Mouse (Mus musculus) heart, embryonic 11.5 days (tissue): Measurements from ENCODE around the gene Fam166a. TPM values are rescaled to one million over a fixed set of nuclear protein-coding genes. Genes with fewer than 3 reads are reported as not detected.
A peak's percentile ranks its signal among the peaks of the same experiment; 100 is the strongest.

Experiments
- ATAC-seq: fragments of 200-750 bp; cut with Nextera tagmentation; replicated peaks from 2 replicates; pipeline ENCODE4 v1.8.0; 2017; ENCODE audit warnings: moderate library complexity; ENCODE audit not compliant: insufficient number of reproducible peaks, low FRiP score, low TSS enrichment
- H3K27ac ChIP-seq: fragments of 300-500 bp; sonication (generic); 2 replicates; pipeline ENCODE4 v1.5.1; 2014; ENCODE audit warnings: mild to moderate bottlenecking, low read depth, low read length
- H3K27me3 ChIP-seq: fragments of 300-500 bp; sonication (generic); 2 replicates; pipeline ENCODE4 v1.6.1; 2014; ENCODE audit warnings: mild to moderate bottlenecking, low read length, mixed read lengths; ENCODE audit not compliant: control insufficient read depth, insufficient read depth
- H3K36me3 ChIP-seq: fragments of 300-500 bp; sonication (generic); 2 replicates; pipeline ENCODE4 v1.6.1; 2014; ENCODE audit warnings: mild to moderate bottlenecking, low read length, moderate library complexity, mixed read lengths; ENCODE audit not compliant: control insufficient read depth, insufficient read depth
- H3K4me1 ChIP-seq: fragments of 300-500 bp; sonication (generic); 2 replicates; pipeline ENCODE4 v1.6.1; 2014; ENCODE audit warnings: low read length; ENCODE audit not compliant: control insufficient read depth, insufficient read depth
- H3K4me2 ChIP-seq: fragments of 300-500 bp; sonication (generic); 2 replicates; pipeline ENCODE4 v1.6.1; 2014; ENCODE audit warnings: mild to moderate bottlenecking, moderate library complexity
- H3K4me3 ChIP-seq: fragments of 300-500 bp; sonication (generic); 2 replicates; pipeline ENCODE4 v1.5.1; 2014; ENCODE audit warnings: low read depth, low read length
- H3K9ac ChIP-seq: fragments of 300-500 bp; sonication (generic); 2 replicates; pipeline ENCODE4 v1.6.1; 2014; ENCODE audit warnings: mild to moderate bottlenecking, low read depth, low read length, moderate library complexity
- H3K9me3 ChIP-seq: fragments of 300-500 bp; sonication (generic); replicated peaks from 2 replicates; pipeline ENCODE4 v1.6.1; 2016; ENCODE audit warnings: low read length; ENCODE audit not compliant: control insufficient read depth
- WGBS: fragments of 180-500 bp; shearing (Covaris S2); extraction: QIAGEN DNeasy Blood & Tissue Kit; methylation state at CpG from one replicate; pipeline ENCODE4 v1.1.7; 2014; ENCODE audit not compliant: insufficient replicate concordance; 5-methylcytosine and 5-hydroxymethylcytosine counted together
- polyA plus RNA-seq: library from polyadenylated mRNA; unstranded; fragments of >200 nt; fragmentation: Nextera tagmentation; extraction: Ambion mirVana; gene quantifications from 2 replicates; pipeline ENCODE4 v1.2.1, GENCODE M21; 2014

The Fam166a gene
- polyA plus RNA-seq, 1 experiment from 2014 or later, result 0.44 TPM

- H3K4me3 ChIP-seq, result no peak overlapping the region
- H3K4me2 ChIP-seq, result no peak overlapping the region
- peaks cover 21% of the 10 kb centered on the region for H3K27me3 ChIP-seq
- ATAC-seq, result no peak
- no peak overlapping the region for H3K27ac ChIP-seq
- no peaks in the 10 kb centered on the region; the same call in 1 of the 2 replicates for H3K36me3 ChIP-seq
- no peaks in the 10 kb centered on the region for H3K9me3 ChIP-seq
- WGBS, result 73% methylated on average over 5 of the region's 5 CpGs
- H3K4me1 ChIP-seq, result peaks cover 32% of the 10 kb centered on the region
- H3K9ac ChIP-seq, result no peak overlapping the region
Measured at GRCm38 (mm10) chr2:25194006-25194405, 24.5 kb upstream of the Fam166a start.

GRCm38 (mm10) chr2:25194486-25195171, 23.9 kb upstream of the Fam166a start:
- peaks cover 21% of the 10 kb centered on the region for H3K27me3 ChIP-seq
- H3K9me3 ChIP-seq, result no peaks in the 10 kb centered on the region
- H3K27ac ChIP-seq, result no peak overlapping the region
- WGBS, result 73% methylated on average over 17 of the region's 17 CpGs
- H3K4me3 ChIP-seq, result no peak overlapping the region
- ATAC-seq, result no peak
- H3K4me1 ChIP-seq, result peaks cover 32% of the 10 kb centered on the region
- peaks cover under 1% of the 10 kb centered on the region; the same call in 1 of the 2 replicates for H3K36me3 ChIP-seq
- no peak overlapping the region; the same call in 1 of the 2 replicates for H3K9ac ChIP-seq
- H3K4me2 ChIP-seq, result peak overlapping the region; percentile 76

- Histone ChIP-seq H3K27me3 (peaks cover 21% of the 10 kb centered on the region), H3K4me1 (peaks cover 32% of the 10 kb centered on the region), H3K9ac (peak overlapping the region; percentile 54), H3K4me3 (peak overlapping the region; percentile 43), H3K4me2 (peak overlapping the region; percentile 76), H3K9me3 (no peaks in the 10 kb centered on the region), H3K27ac (peak overlapping the region; percentile 70), H3K36me3 (peaks cover 9% of the 10 kb centered on the region; the same call in 1 of the 2 replicates)
- ATAC-seq, result no peak
- 14% methylated on average over 55 of the region's 55 CpGs for WGBS
Measured at GRCm38 (mm10) chr2:25195211-25196156, 23.1 kb upstream of the Fam166a start.

GRCm38 (mm10) chr2:25196172-25196954, 22.2 kb upstream of the Fam166a start, which contains the start of gene Tor4a:
Tor4a (minus strand) TSS chr2:25196886.
- ATAC-seq, result peak; percentile 59
- H3K27ac ChIP-seq, result peak within 1 kb of the TSS; percentile 70
- H3K9ac ChIP-seq, result peak within 1 kb of the TSS; percentile 54
- peaks cover 32% of the 10 kb centered on the region for H3K4me1 ChIP-seq
- peaks cover 15% of the 10 kb centered on the region for H3K36me3 ChIP-seq
- H3K9me3 ChIP-seq, result no peaks in the 10 kb centered on the region
- H3K4me2 ChIP-seq, result peak within 1 kb of the TSS; percentile 76
- H3K4me3 ChIP-seq, result peak within 1 kb of the TSS; percentile 43
- 8% methylated on average over 8 of the region's 8 CpGs for WGBS
- H3K27me3 ChIP-seq, result peaks cover 21% of the 10 kb centered on the region

- Histone ChIP-seq H3K9ac (peak overlapping the region; percentile 16; the same call in 1 of the 2 replicates), H3K4me1 (peaks cover 32% of the 10 kb centered on the region), H3K36me3 (peaks cover 16% of the 10 kb centered on the region), H3K27ac (peak overlapping the region; percentile 70), H3K4me2 (peak overlapping the region; percentile 76), H3K4me3 (no peak overlapping the region), H3K27me3 (peaks cover 21% of the 10 kb centered on the region), H3K9me3 (no peaks in the 10 kb centered on the region)
- WGBS, result 15% methylated on average over 2 of the region's 2 CpGs
- no peak for ATAC-seq
Measured at GRCm38 (mm10) chr2:25197191-25197590, 21.4 kb upstream of the Fam166a start.

GRCm38 (mm10) chr2:25197946-25198345, 20.6 kb upstream of the Fam166a start:
- H3K4me1 ChIP-seq, result peaks cover 31% of the 10 kb centered on the region
- no peak overlapping the region for H3K27ac ChIP-seq
- no peak overlapping the region for H3K9ac ChIP-seq

GRCm38 (mm10) chr2:25200631-25201030, 17.9 kb upstream of the Fam166a start:
- 96% methylated on average over 2 of the region's 2 CpGs for WGBS
- Histone ChIP-seq H3K9ac (no peak overlapping the region), H3K4me2 (no peak overlapping the region), H3K9me3 (no peaks in the 10 kb centered on the region), H3K4me1 (peaks cover 10% of the 10 kb centered on the region), H3K4me3 (no peak overlapping the region), H3K27ac (no peak overlapping the region), H3K27me3 (peaks cover 7% of the 10 kb centered on the region), H3K36me3 (peaks cover 37% of the 10 kb centered on the region)
- ATAC-seq, result no peak

More at GRCm38 (mm10) chr2:25197946-25198345, 20.6 kb upstream of the Fam166a start:
- H3K9me3 ChIP-seq, result no peaks in the 10 kb centered on the region
- H3K27me3 ChIP-seq, result peaks cover 21% of the 10 kb centered on the region
- ATAC-seq, result no peak
- H3K4me2 ChIP-seq, result no peak overlapping the region
- peaks cover 23% of the 10 kb centered on the region for H3K36me3 ChIP-seq
- no peak overlapping the region for H3K4me3 ChIP-seq

- no peak for ATAC-seq
- Histone ChIP-seq H3K27ac (no peak overlapping the region), H3K9ac (no peak overlapping the region), H3K27me3 (no peaks in the 10 kb centered on the region), H3K36me3 (peaks cover 48% of the 10 kb centered on the region), H3K9me3 (no peaks in the 10 kb centered on the region), H3K4me2 (no peak overlapping the region), H3K4me3 (no peak overlapping the region), H3K4me1 (no peaks in the 10 kb centered on the region)
- 66% methylated on average over 4 of the region's 4 CpGs for WGBS
Measured at GRCm38 (mm10) chr2:25203631-25204214, 14.8 kb upstream of the Fam166a start.
